Mouse (Mus musculus) cerebellum, adult 18-20 months (tissue): Measurements from ENCODE around the gene Ptprk.

ENCODE experiments used
- DNase-seq, 2 experiments: peaks; one replicate each; pipeline ENCODE4 v3.0.0; 2021

The Ptprk gene

DNA sequence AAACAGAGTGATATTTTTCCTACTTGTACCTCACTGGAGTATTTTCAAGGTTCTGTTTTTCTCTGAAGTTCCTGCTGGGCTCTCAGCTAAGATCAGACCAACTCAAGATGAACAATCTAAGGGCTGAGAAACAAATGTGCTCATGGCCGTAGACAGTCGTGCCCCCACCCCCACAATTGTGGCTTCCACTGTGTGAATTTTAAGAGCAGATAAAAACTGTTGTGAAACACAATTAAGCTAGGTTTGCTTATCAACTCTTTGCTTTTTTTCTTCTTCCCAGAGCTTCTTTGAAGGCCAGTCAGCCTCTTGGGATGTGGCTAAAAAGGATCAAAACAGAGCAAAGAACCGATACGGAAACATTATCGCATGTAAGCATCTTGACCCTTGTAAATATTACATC is 493.4 kb downstream of the Ptprk start:
- DNase-seq = no peak

DNA sequence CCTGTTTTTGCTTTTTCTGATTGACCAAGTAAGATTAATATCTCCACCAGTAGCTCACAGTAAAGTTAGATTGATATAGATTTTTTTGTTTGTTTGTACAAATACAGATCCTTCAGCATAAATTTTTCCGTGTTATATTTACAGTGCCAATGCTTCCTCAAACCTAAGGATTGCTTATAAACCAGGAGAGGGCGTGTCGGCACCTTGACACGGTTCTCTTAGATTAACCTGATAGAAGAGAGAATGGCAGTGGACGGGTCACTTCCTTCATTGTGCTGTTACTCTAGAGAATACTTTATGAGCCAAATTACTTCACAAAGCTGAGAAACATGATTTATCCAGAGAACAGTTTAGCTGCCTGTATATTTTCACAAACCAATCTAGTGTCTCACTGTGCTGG is 505.0 kb downstream of the Ptprk start:
- DNase-seq = no peak

DNA sequence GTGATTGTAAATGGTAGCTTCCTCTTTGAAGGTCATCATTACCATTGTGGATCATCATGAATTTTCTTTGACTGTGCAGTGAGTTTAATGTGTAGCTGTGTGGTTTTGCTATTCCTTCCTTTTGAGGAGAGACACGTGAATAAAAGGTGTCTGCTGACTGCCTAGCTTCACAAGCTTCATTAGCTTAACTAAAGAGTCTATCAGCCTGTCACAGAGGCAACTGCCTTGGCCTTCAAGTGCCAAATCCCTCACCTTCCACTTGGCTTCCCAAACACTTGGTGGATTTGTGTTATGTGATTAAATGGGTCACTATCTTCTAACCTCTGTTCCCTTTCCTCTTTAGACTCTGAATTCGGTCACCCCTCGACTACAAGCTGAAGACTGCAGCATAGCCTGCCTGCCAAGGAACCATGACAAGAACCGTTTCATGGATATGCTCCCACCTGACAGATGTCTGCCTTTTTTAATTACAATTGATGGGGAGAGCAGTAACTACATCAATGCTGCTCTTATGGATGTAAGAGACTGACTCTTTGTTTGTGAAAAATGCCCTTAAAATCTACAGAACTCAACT is 512.0 kb downstream of the Ptprk start:
- no peak for DNase-seq

DNA sequence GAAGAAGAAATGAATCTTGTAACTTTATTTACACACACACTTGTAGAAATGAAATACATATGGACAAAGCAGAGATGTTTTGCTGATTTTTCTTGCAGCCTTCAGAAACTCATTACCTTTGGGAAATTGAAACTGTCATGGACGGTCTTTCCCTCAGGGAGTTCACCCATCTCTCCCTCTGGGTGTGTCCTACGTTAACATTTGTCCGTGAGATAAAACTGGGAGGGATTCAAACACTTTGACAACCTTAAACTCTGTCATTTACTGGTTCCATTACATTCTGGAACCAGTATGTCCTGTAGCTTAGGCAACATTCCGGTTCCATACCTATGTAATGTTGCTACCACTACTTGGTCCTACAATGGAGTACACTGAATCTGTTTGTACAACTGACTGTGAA is 513.8 kb downstream of the Ptprk start:
- no peak for DNase-seq

DNA sequence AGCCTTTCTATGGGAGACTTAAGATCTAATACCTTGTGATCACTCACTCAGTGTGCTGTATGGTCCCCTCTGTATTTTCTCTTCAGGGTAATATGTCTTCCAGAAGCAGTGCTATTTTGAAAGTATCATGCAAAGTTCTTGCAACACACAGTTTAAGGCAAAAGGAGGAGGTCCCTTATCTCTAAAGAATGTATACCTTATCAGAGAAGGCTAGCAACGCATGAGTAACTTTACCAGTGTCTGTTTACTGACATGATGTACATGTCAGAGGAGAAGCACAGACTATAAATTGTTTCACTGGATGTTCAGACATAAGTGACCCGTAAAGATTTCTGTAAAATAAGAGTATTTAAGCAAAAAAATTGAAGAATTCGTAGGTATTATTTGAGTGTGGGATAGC is 516.2 kb downstream of the Ptprk start:
- DNase-seq = no peak

DNA sequence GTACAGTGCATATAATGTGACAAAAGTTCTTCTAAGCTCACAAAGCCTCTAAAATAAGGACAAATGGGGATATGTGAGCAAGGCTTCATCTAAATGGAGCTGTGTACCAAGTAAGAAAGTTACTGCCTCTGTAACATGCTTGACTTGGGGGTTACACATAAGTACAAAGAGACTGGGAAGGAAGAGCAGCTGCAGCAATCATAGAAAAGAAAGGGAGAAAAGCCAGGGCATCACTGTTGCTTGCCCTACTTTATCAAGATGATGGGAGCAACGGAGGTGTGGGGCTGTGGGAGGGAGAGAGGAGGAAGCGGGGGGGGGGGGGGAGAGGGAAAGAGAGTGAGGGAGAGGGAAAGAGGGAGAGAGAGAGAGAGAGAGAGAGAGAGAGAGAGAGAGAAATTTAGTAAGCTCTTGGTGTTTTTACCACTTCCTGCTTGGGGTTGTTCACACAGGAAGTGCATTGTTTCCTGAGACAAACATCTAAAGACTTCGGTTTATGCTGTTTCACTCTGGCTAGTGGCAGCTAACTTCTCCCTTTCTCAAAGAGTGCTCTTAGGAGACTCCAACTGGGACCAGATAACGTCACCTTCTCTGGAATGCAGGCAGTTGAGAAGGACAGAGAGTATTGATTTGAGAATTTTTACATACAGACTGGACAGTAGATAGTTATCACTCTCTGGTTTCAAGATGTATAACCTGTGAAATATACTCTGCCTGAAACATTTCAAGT is 519.1 kb downstream of the Ptprk start:
- DNase-seq = no peak

DNA sequence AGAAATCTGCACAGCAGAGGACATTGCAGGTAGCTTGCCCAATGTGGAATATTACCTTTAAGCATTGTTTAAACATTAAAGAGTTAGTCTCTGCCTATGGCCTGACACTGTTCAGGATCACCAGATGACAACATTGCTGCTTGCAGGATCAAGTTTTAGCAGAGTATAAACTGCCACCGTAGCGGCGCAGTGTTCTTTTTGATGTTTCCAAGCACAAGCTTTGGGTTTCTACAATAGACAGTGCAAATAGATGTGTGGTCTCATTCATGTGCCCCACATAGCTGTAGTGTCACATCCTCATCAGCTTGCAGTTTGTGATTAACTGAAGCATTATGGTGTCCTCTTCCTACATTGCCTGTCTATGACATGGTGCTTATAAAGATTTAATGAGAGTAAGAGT is 522.3 kb downstream of the Ptprk start:
- no peak for DNase-seq

DNA sequence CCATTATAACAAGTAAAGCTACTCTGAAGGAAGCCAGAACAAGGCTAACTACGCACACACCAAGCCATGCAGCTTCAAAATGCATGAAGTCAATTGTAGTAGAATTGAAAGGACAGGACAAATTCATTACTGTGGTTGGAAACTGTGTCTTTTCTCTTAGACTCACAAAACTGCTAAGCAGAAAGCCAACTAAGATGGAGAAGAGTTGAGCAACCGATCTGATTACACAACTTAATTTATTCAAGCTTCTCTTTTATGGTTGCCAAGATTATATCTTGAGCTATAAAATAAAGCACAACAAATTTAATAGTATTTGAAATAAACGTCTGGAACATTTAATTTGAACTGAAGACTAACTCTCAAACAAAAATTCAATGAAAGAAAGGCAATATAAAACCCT is 534.5 kb downstream of the Ptprk start:
- no peak for DNase-seq

DNA sequence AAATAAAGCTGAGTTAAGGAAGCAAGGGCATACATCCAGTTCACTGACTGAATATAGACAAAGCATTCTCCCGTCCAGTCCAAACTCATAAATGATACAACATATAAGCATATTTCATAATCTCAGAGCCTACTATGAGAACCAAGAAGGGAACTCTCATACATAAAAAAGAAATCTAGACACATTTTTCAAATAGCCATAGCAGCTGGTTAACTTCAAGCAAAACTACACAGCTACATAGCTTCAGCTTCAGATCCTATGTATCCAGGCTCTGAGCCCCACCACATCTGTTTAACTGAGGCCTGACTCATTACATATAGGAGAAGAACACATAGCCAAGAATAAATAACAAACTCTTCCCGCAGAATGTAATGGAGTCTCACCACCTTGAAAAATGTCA is 539.8 kb downstream of the Ptprk start:
- no peak for DNase-seq

DNA sequence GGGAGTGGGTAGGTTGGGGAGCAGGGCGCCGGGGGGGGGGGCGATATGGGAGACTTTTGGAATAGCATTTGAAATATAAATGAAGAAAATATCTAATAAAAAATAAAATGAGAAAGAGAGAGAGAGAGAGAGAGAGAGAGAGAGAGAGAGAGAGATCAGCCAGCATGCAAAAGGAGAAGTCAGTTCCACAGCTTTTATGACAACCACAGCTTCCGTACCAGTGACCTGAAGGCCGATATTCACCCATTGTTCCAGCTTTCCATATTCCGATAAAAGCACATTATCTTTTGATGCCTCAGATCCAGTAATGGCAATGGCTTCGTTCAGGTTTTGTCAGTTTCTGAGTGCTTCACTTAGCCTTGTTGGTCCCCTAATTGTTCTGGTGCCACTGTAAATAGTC is 542.6 kb downstream of the Ptprk start:
- DNase-seq = no peak

DNA sequence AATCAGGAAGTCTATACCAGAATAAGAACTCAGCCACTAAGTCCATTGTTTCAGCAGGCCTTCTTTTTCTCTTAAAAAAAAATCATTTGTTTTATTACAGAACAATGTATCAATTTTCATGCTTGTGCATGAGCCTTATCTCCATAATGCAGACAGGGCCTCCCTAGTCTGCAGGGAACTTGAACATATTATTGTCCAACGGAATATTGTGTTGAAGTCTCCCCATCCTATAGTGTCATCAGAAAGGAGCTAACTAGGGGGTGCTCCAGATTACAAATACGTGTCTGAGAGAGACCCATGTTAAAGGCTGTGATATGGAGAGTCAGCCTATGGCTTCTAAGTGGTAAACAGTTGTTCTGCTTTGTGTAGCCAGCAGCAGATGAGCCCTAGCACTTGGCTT is 543.4 kb downstream of the Ptprk start:
- no peak for DNase-seq

DNA sequence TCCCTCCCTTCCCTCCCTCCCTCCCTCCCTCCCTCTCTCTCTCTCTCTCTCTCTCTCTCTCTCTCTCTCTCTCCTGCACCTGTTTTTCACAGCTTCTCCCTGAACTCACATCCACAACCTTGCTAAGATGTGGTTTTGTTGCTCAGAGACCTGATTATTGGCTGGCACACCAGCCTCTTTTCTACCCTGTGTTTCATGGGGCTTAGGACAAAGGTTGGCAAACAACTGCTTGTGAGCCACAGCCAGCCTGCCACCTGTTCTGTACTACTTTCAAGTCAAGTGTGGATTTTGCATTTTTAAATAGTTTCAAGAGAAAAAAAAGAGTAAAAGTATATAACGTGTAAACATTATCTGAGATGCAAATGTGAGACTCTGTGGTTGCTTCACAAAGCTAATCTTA is 544.8 kb downstream of the Ptprk start:
- no peak for DNase-seq

DNA sequence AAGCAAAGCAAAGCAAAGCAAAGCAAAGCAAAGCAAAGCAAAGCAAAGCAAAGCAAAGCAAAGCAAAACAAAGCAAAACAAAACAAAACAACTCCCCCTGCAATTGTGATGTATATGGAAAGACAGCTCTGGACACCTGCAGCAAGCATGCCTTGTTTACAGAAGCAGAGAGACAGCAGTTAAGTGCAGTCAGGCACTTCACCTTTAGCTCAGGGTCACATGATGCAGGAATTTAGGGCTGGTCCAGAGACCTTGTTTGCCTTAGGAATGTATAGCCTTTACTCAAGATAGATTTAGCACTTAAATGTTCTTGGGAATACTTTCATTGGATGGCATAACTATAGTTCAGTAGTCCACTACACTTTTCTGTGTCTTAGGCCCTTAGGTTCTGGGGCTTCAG is 561.5 kb downstream of the Ptprk start:
- no peak for DNase-seq

DNA sequence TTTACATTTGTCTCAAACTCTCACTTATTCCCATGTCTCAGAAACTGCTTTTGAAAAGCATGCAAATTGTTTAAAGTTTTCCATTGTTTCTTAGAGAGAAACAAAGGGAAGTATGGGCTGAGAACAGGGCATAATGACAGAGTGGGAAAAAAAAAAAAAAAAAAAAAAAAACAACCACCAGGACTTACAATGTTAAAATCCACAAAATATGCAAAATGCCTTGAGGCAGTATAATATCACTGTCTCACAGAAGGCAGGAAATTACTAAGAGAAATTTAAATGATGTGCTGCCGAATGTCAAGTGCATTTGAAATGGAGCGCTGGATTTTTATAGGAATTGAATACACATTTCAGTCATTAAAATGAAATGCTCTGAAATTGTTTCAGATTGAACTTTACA is 567.3 kb downstream of the Ptprk start:
- no peak for DNase-seq
